Mouse (Mus musculus): Measurements from ENCODE around the gene Plekha5.
"Not testable (repeated sequence)": the region's sequence is repeated elsewhere in the genome, so short reads cannot be mapped to it uniquely, and the experiment has no call there.

Plekha5 gene

GRCm38 (mm10) chr6:140605173-140605572 lies 181.3 kb downstream of the Plekha5 start:
- in situ Hi-C loops (cut with MboI; ENCODE audit: unreplicated experiment in 2 of 2): not testable (repeated sequence)

GRCm38 (mm10) chr6:140605732-140606131 lies 181.9 kb downstream of the Plekha5 start:
- in situ Hi-C loops (cut with MboI; ENCODE audit: unreplicated experiment in 2 of 2): no loop called here

GRCm38 (mm10) chr6:140606534-140606933 lies 182.7 kb downstream of the Plekha5 start:
- in situ Hi-C loops (cut with MboI; ENCODE audit: unreplicated experiment in 2 of 2): no loop called here

GRCm38 (mm10) chr6:140608666-140609065 lies 184.8 kb downstream of the Plekha5 start:
- in situ Hi-C loops (cut with MboI; ENCODE audit: unreplicated experiment in 2 of 2): no loop called here

- in situ Hi-C loops (cut with MboI; ENCODE audit: unreplicated experiment in 2 of 2): no loop called here
Measured at GRCm38 (mm10) chr6:140609533-140609932, 185.7 kb downstream of the Plekha5 start.

- in situ Hi-C loops (cut with MboI; ENCODE audit: unreplicated experiment in 2 of 2): no loop called here
Measured at GRCm38 (mm10) chr6:140610117-140610516, 186.3 kb downstream of the Plekha5 start.

GRCm38 (mm10) chr6:140611282-140611681 lies 187.4 kb downstream of the Plekha5 start:
- in situ Hi-C loops (cut with MboI; ENCODE audit: unreplicated experiment in 2 of 2): no loop called here

GRCm38 (mm10) chr6:140611893-140612473 lies 188.1 kb downstream of the Plekha5 start:
- in situ Hi-C loops (cut with MboI; ENCODE audit: unreplicated experiment in 2 of 2): no loop called here

GRCm38 (mm10) chr6:140613822-140614221 lies 190.0 kb downstream of the Plekha5 start:
- in situ Hi-C loops (cut with MboI; ENCODE audit: unreplicated experiment in 2 of 2): no loop called here

GRCm38 (mm10) chr6:140614711-140615110 lies 190.9 kb downstream of the Plekha5 start:
- in situ Hi-C loops (cut with MboI; ENCODE audit: unreplicated experiment in 2 of 2): no loop called here

GRCm38 (mm10) chr6:140620531-140621349 lies 196.9 kb downstream of the Plekha5 start:
- in situ Hi-C loops (cut with MboI; ENCODE audit: unreplicated experiment in 2 of 2): no loop called here

- in situ Hi-C loops (cut with MboI; ENCODE audit: unreplicated experiment in 2 of 2): no loop called here
Measured at GRCm38 (mm10) chr6:140621622-140622021, 197.8 kb downstream of the Plekha5 start.

GRCm38 (mm10) chr6:140622391-140623225 lies 198.8 kb downstream of the Plekha5 start, which contains the start of gene Aebp2:
Gene Aebp2 (plus strand): TSS chr6:140622663.
- in situ Hi-C loops (cut with MboI; ENCODE audit: unreplicated experiment in 2 of 2): no loop called here

GRCm38 (mm10) chr6:140623226-140624095 lies 199.6 kb downstream of the Plekha5 start:
- in situ Hi-C loops (cut with MboI; ENCODE audit: unreplicated experiment in 2 of 2): no loop called here

- in situ Hi-C loops (cut with MboI; ENCODE audit: unreplicated experiment in 2 of 2): loop anchor here in 1 of 2 experiments (25.0 kb wide), 1 partner anchor 1763 kb away; the partner anchor contains the start of genes Golt1b and Recql
Measured at GRCm38 (mm10) chr6:140624096-140625051, 200.5 kb downstream of the Plekha5 start.

GRCm38 (mm10) chr6:140629176-140629859 lies 205.5 kb downstream of the Plekha5 start:
- in situ Hi-C loops (cut with MboI; ENCODE audit: unreplicated experiment in 2 of 2): loop anchor here in 1 of 2 experiments (25.0 kb wide), 1 partner anchor 1758 kb away; the partner anchor contains the start of genes Golt1b and Recql

GRCm38 (mm10) chr6:140630306-140630705 lies 206.5 kb downstream of the Plekha5 start:
- in situ Hi-C loops (cut with MboI; ENCODE audit: unreplicated experiment in 2 of 2): loop anchor here in 1 of 2 experiments (25.0 kb wide), 1 partner anchor 1757 kb away; the partner anchor contains the start of genes Golt1b and Recql

- in situ Hi-C loops (cut with MboI; ENCODE audit: unreplicated experiment in 2 of 2): loop anchor here in 1 of 2 experiments (25.0 kb wide), 1 partner anchor 1754 kb away; the partner anchor contains the start of genes Golt1b and Recql
Measured at GRCm38 (mm10) chr6:140633616-140634015, 209.8 kb downstream of the Plekha5 start.

Measured in v-Abl transformed pro-B cells (cell line).